Mouse (Mus musculus): Measurements from ENCODE around the gene Supt6. TPM values are rescaled to one million over a fixed set of nuclear protein-coding genes. Genes with fewer than 3 reads are reported as not detected.
A peak's percentile ranks its signal among the peaks of the same experiment; 100 is the strongest.
"Not testable (repeated sequence)": the region's sequence is repeated elsewhere in the genome, so short reads cannot be mapped to it uniquely, and the experiment has no call there.

Supt6 gene
- polyA plus RNA-seq (2012; rRNA removed): 21.0 and 26.5 TPM in 2 replicates

GRCm38 (mm10) chr11:78245627-78246317 lies at the start of gene Supt6, which contains the start of gene Sdf2:
TSS of gene Supt6 (minus strand) at chr11:78245987.
TSS of gene Sdf2 (plus strand) at chr11:78245746.
- H3K4me3 ChIP-seq (replicated peaks; ENCODE audit: extremely low read depth, low read depth, low read length): peak within 1 kb of the TSS; percentile 98
- WGBS: under 1% methylated on average over 50 of the region's 50 CpGs
- TF ChIP-seq POLR2A (IDR thresholded peaks at IDR 0.05; ENCODE audit: borderline replicate concordance, extremely low read depth, low read depth, low read length): peak; percentile 91
- TF ChIP-seq CTCF (IDR thresholded peaks at IDR 0.05; ENCODE audit: insufficient read depth, low read length): no peak
- DNase-seq: peak; percentile 92
- peaks cover 4% of the 10 kb centered on the region for H3K4me1 ChIP-seq (ENCODE audit: control insufficient read depth, insufficient read depth, low read length)

GRCm38 (mm10) chr11:78294585-78294984 lies 48.8 kb upstream of the Supt6 start:
- no peak for DNase-seq
- WGBS: 93% methylated on average over 6 of the region's 6 CpGs
- Histone ChIP-seq H3K4me1 (ENCODE audit: control insufficient read depth, insufficient read depth, low read length) (no peaks in the 10 kb centered on the region), H3K4me3 (replicated peaks; ENCODE audit: extremely low read depth, low read depth, low read length) (no peak overlapping the region)
- TF ChIP-seq CTCF (IDR thresholded peaks at IDR 0.05; ENCODE audit: insufficient read depth, low read length) (no peak), POLR2A (IDR thresholded peaks at IDR 0.05; ENCODE audit: borderline replicate concordance, extremely low read depth, low read depth, low read length) (no peak)

- no peak for DNase-seq
Measured at GRCm38 (mm10) chr11:78290654-78291053, 44.9 kb upstream of the Supt6 start, which contains the start of gene BC030499. TSS of gene BC030499 (plus strand) at chr11:78290841.

GRCm38 (mm10) chr11:78289146-78289763 lies 43.5 kb upstream of the Supt6 start:
- Histone ChIP-seq H3K4me3 (replicated peaks; ENCODE audit: extremely low read depth, low read depth, low read length) (no peak overlapping the region), H3K4me1 (ENCODE audit: control insufficient read depth, insufficient read depth, low read length) (no peaks in the 10 kb centered on the region)
- no peak for TF ChIP-seq POLR2A (IDR thresholded peaks at IDR 0.05; ENCODE audit: borderline replicate concordance, extremely low read depth, low read depth, low read length)
- no peak for TF ChIP-seq CTCF (IDR thresholded peaks at IDR 0.05; ENCODE audit: insufficient read depth, low read length)
- WGBS: 83% methylated on average over 7 of the region's 7 CpGs
- no peak for DNase-seq

More at GRCm38 (mm10) chr11:78290654-78291053, 44.9 kb upstream of the Supt6 start, which contains the start of gene BC030499:
- TF ChIP-seq CTCF (IDR thresholded peaks at IDR 0.05; ENCODE audit: insufficient read depth, low read length): no peak
- no peak for TF ChIP-seq POLR2A (IDR thresholded peaks at IDR 0.05; ENCODE audit: borderline replicate concordance, extremely low read depth, low read depth, low read length)
- 92% methylated on average over 4 of the region's 4 CpGs for WGBS
- Histone ChIP-seq H3K4me3 (replicated peaks; ENCODE audit: extremely low read depth, low read depth, low read length) (no peak within 1 kb of the TSS), H3K4me1 (ENCODE audit: control insufficient read depth, insufficient read depth, low read length) (no peaks in the 10 kb centered on the region)

GRCm38 (mm10) chr11:78279586-78279985 lies 33.8 kb upstream of the Supt6 start:
- WGBS: 88% methylated on average over 4 of the region's 4 CpGs

GRCm38 (mm10) chr11:78278853-78279252 lies 33.1 kb upstream of the Supt6 start:
- Histone ChIP-seq H3K4me1 (ENCODE audit: control insufficient read depth, insufficient read depth, low read length) (no peaks in the 10 kb centered on the region), H3K4me3 (replicated peaks; ENCODE audit: extremely low read depth, low read depth, low read length) (no peak overlapping the region)
- WGBS: 75% methylated on average over 7 of the region's 7 CpGs
- no peak for TF ChIP-seq POLR2A (IDR thresholded peaks at IDR 0.05; ENCODE audit: borderline replicate concordance, extremely low read depth, low read depth, low read length)
- no peak for TF ChIP-seq CTCF (IDR thresholded peaks at IDR 0.05; ENCODE audit: insufficient read depth, low read length)
- no peak for DNase-seq

More at GRCm38 (mm10) chr11:78279586-78279985, 33.8 kb upstream of the Supt6 start:
- DNase-seq: no peak
- H3K4me3 ChIP-seq (replicated peaks; ENCODE audit: extremely low read depth, low read depth, low read length): no peak overlapping the region
- TF ChIP-seq POLR2A (IDR thresholded peaks at IDR 0.05; ENCODE audit: borderline replicate concordance, extremely low read depth, low read depth, low read length): no peak
- TF ChIP-seq CTCF (IDR thresholded peaks at IDR 0.05; ENCODE audit: insufficient read depth, low read length): no peak
- no peaks in the 10 kb centered on the region for H3K4me1 ChIP-seq (ENCODE audit: control insufficient read depth, insufficient read depth, low read length)

- WGBS: 95% methylated on average over 4 of the region's 4 CpGs
- DNase-seq; H3K4me3 ChIP-seq (replicated peaks; ENCODE audit: extremely low read depth, low read depth, low read length); H3K4me1 ChIP-seq (ENCODE audit: control insufficient read depth, insufficient read depth, low read length): not testable (repeated sequence)
Measured at GRCm38 (mm10) chr11:78276169-78276568, 30.4 kb upstream of the Supt6 start.

GRCm38 (mm10) chr11:78275596-78275995 lies 29.8 kb upstream of the Supt6 start:
- TF ChIP-seq CTCF (IDR thresholded peaks at IDR 0.05; ENCODE audit: insufficient read depth, low read length) (no peak), POLR2A (IDR thresholded peaks at IDR 0.05; ENCODE audit: borderline replicate concordance, extremely low read depth, low read depth, low read length) (no peak)
- no peak overlapping the region for H3K4me3 ChIP-seq (replicated peaks; ENCODE audit: extremely low read depth, low read depth, low read length)
- whole genome bisulfite sequencing: 92% methylated on average over 1 of the region's 1 CpGs
- H3K4me1 ChIP-seq (ENCODE audit: control insufficient read depth, insufficient read depth, low read length): no peaks in the 10 kb centered on the region
- DNase-seq: no peak

GRCm38 (mm10) chr11:78271986-78272385 lies 26.2 kb upstream of the Supt6 start:
- no peak overlapping the region for H3K4me3 ChIP-seq (replicated peaks; ENCODE audit: extremely low read depth, low read depth, low read length)
- no peak for DNase-seq
- TF ChIP-seq POLR2A (IDR thresholded peaks at IDR 0.05; ENCODE audit: borderline replicate concordance, extremely low read depth, low read depth, low read length) (no peak), CTCF (IDR thresholded peaks at IDR 0.05; ENCODE audit: insufficient read depth, low read length) (no peak)
- no peaks in the 10 kb centered on the region for H3K4me1 ChIP-seq (ENCODE audit: control insufficient read depth, insufficient read depth, low read length)
- WGBS: 86% methylated on average over 13 of the region's 13 CpGs

GRCm38 (mm10) chr11:78265571-78265970 lies 19.8 kb upstream of the Supt6 start:
- no peak for DNase-seq
- 86% methylated on average over 6 of the region's 6 CpGs for WGBS
- Histone ChIP-seq H3K4me3 (replicated peaks; ENCODE audit: extremely low read depth, low read depth, low read length) (no peak overlapping the region), H3K4me1 (ENCODE audit: control insufficient read depth, insufficient read depth, low read length) (no peaks in the 10 kb centered on the region)
- TF ChIP-seq POLR2A (IDR thresholded peaks at IDR 0.05; ENCODE audit: borderline replicate concordance, extremely low read depth, low read depth, low read length) (no peak), CTCF (IDR thresholded peaks at IDR 0.05; ENCODE audit: insufficient read depth, low read length) (no peak)

Data from lung, adult 2 months (tissue).